Mouse (Mus musculus) liver, embryonic 14.5 days (tissue): Measurements from ENCODE around the gene Tshr.

Source experiments
- CTCF ChIP-seq: IDR thresholded peaks from 2 replicates; pipeline ENCODE4 v1.5.1; 2016; ENCODE audit warnings: antibody characterized with exemption, low read depth, control low read depth
- EP300 ChIP-seq: IDR thresholded peaks from 2 replicates; pipeline ENCODE4 v1.6.1; 2016; ENCODE audit warnings: antibody characterized with exemption, low read depth

- TF ChIP-seq CTCF: no peak
- no peak for TF ChIP-seq EP300
Measured at GRCm38 (mm10) chr12:91427129-91427528, 42.8 kb downstream of the Tshr start.
